Mouse (Mus musculus): ENCODE measurements at regions not wholly inside any gene's neighbourhood (a gene's known extent, or its start where the extent isn't known, plus 50 kb on each side); places are given as distances from the start of the nearest gene placed in this dataset.
A peak's percentile ranks its signal among the peaks of the same experiment; 100 is the strongest.

- TF ChIP-seq E2F4 (IDR thresholded peaks at IDR 0.05; ENCODE audit: insufficient read depth): no peak
- no peak for TF ChIP-seq TCF12 (IDR thresholded peaks at IDR 0.05; ENCODE audit: insufficient read depth, poor library complexity, severe bottlenecking)
- TF ChIP-seq USF1 (IDR thresholded peaks at IDR 0.05; ENCODE audit: low read depth): no peak
- no peak for TF ChIP-seq MYOG (IDR thresholded peaks at IDR 0.05; ENCODE audit: control insufficient read depth in 1 of 3, insufficient read depth in 1 of 3, insufficient read length in 2 of 3, low read depth in 2 of 3)
- no peak for TF ChIP-seq CEBPB (IDR thresholded peaks at IDR 0.05; ENCODE audit: insufficient read depth, poor library complexity, severe bottlenecking)
- no peak for TF ChIP-seq SRF (IDR thresholded peaks at IDR 0.05; ENCODE audit: control insufficient read depth, insufficient read length, low read depth)
- H3K79me2 ChIP-seq (ENCODE audit: control insufficient read depth, insufficient read depth): no peaks in the 10 kb centered on the region
- no peaks in the 10 kb centered on the region for H3K27me3 ChIP-seq (ENCODE audit: control insufficient read depth, insufficient read depth, insufficient read length)
- H3K4me2 ChIP-seq (ENCODE audit: low read depth): no peak overlapping the region
- H3K4me3 ChIP-seq: no peak overlapping the region
- no peaks in the 10 kb centered on the region for H3K36me3 ChIP-seq (ENCODE audit: control insufficient read depth, insufficient read depth)
- H3ac ChIP-seq (ENCODE audit: control insufficient read depth, insufficient read length): no peak overlapping the region
These were observed 127.4 kb downstream of the Zbtb18 start for GRCm38 (mm10) chr1:177569572-177569971.

- no peaks in the 10 kb centered on the region for H3K36me3 ChIP-seq (ENCODE audit: control insufficient read depth, insufficient read depth)
- H3ac ChIP-seq (ENCODE audit: control insufficient read depth, insufficient read length): no peak overlapping the region
- no peak overlapping the region for H3K4me2 ChIP-seq (ENCODE audit: low read depth)
- no peaks in the 10 kb centered on the region for H3K27me3 ChIP-seq (ENCODE audit: control insufficient read depth, insufficient read depth, insufficient read length)
- TF ChIP-seq E2F4 (IDR thresholded peaks at IDR 0.05; ENCODE audit: insufficient read depth) (no peak), MYOG (IDR thresholded peaks at IDR 0.05; ENCODE audit: control insufficient read depth in 1 of 3, insufficient read depth in 1 of 3, insufficient read length in 2 of 3, low read depth in 2 of 3) (no peak), MAX (IDR thresholded peaks at IDR 0.05; ENCODE audit: low read depth) (no peak), SRF (IDR thresholded peaks at IDR 0.05; ENCODE audit: control insufficient read depth, insufficient read length, low read depth) (no peak), TCF3 (IDR thresholded peaks at IDR 0.05; ENCODE audit: insufficient read length, low read depth) (no peak), TCF12 (IDR thresholded peaks at IDR 0.05; ENCODE audit: insufficient read depth, poor library complexity, severe bottlenecking) (no peak), POLR2A (IDR thresholded peaks at IDR 0.05; ENCODE audit: insufficient read length, low read depth) (no peak)
- H3K79me2 ChIP-seq (ENCODE audit: control insufficient read depth, insufficient read depth): no peaks in the 10 kb centered on the region
- H3K4me3 ChIP-seq: no peak overlapping the region
These were observed 131.0 kb downstream of the Zbtb18 start for GRCm38 (mm10) chr1:177573017-177573725.

- no peak for TF ChIP-seq MAX (IDR thresholded peaks at IDR 0.05; ENCODE audit: low read depth)
- TF ChIP-seq E2F4 (IDR thresholded peaks at IDR 0.05; ENCODE audit: insufficient read depth): no peak
- no peak for TF ChIP-seq MYOG (IDR thresholded peaks at IDR 0.05; ENCODE audit: control insufficient read depth in 1 of 3, insufficient read depth in 1 of 3, insufficient read length in 2 of 3, low read depth in 2 of 3)
- TF ChIP-seq POLR2AphosphoS2 (IDR thresholded peaks at IDR 0.05; ENCODE audit: insufficient read length, low read depth): no peak
- H3K36me3 ChIP-seq (ENCODE audit: control insufficient read depth, insufficient read depth): no peaks in the 10 kb centered on the region
- H3K4me2 ChIP-seq (ENCODE audit: low read depth): no peak overlapping the region
- no peak overlapping the region for H3K4me3 ChIP-seq
- H3ac ChIP-seq (ENCODE audit: control insufficient read depth, insufficient read length): no peak overlapping the region
- H3K27me3 ChIP-seq (ENCODE audit: control insufficient read depth, insufficient read depth, insufficient read length): no peaks in the 10 kb centered on the region
- no peaks in the 10 kb centered on the region for H3K79me2 ChIP-seq (ENCODE audit: control insufficient read depth, insufficient read depth)
These were observed 131.6 kb downstream of the Zbtb18 start for GRCm38 (mm10) chr1:177573781-177574180.

- Histone ChIP-seq H3K4me2 (ENCODE audit: low read depth) (no peak overlapping the region), H3K36me3 (ENCODE audit: control insufficient read depth, insufficient read depth) (no peaks in the 10 kb centered on the region), H3K27me3 (ENCODE audit: control insufficient read depth, insufficient read depth, insufficient read length) (no peaks in the 10 kb centered on the region), H3K4me3 (no peak overlapping the region), H3K79me2 (ENCODE audit: control insufficient read depth, insufficient read depth) (no peaks in the 10 kb centered on the region), H3ac (ENCODE audit: control insufficient read depth, insufficient read length) (no peak overlapping the region)
- no peak for TF ChIP-seq SRF (IDR thresholded peaks at IDR 0.05; ENCODE audit: control insufficient read depth, insufficient read length, low read depth)
- TF ChIP-seq POLR2AphosphoS2 (IDR thresholded peaks at IDR 0.05; ENCODE audit: insufficient read length, low read depth): no peak
- TF ChIP-seq CEBPB (IDR thresholded peaks at IDR 0.05; ENCODE audit: insufficient read depth, poor library complexity, severe bottlenecking): no peak
- no peak for TF ChIP-seq E2F4 (IDR thresholded peaks at IDR 0.05; ENCODE audit: insufficient read depth)
These were observed 132.2 kb downstream of the Zbtb18 start for GRCm38 (mm10) chr1:177574312-177574711.

- no peaks in the 10 kb centered on the region for H3K36me3 ChIP-seq (ENCODE audit: control insufficient read depth, insufficient read depth)
- TF ChIP-seq MYOD1 (IDR thresholded peaks at IDR 0.05; ENCODE audit: control insufficient read depth in 1 of 3, insufficient read length in 2 of 3, low read depth in 2 of 3): peak in 2 of 3 experiments; percentile 35 to 64
- no peak for TF ChIP-seq USF1 (IDR thresholded peaks at IDR 0.05; ENCODE audit: low read depth)
- peak in 1 of 3 experiments; percentile 13 for TF ChIP-seq MYOG (IDR thresholded peaks at IDR 0.05; ENCODE audit: control insufficient read depth in 1 of 3, insufficient read depth in 1 of 3, insufficient read length in 2 of 3, low read depth in 2 of 3)
- no peak overlapping the region for H3ac ChIP-seq (ENCODE audit: control insufficient read depth, insufficient read length)
- H3K4me2 ChIP-seq (ENCODE audit: low read depth): peak overlapping the region; percentile 25
- H3K79me2 ChIP-seq (ENCODE audit: control insufficient read depth, insufficient read depth): no peaks in the 10 kb centered on the region
- no peaks in the 10 kb centered on the region for H3K27me3 ChIP-seq (ENCODE audit: control insufficient read depth, insufficient read depth, insufficient read length)
- no peak overlapping the region for H3K4me3 ChIP-seq
These were observed 142.2 kb downstream of the Zbtb18 start for GRCm38 (mm10) chr1:177584302-177584886.

GRCm38 (mm10) chr1:177585320-177585719, 143.2 kb downstream of the Zbtb18 start:
- Histone ChIP-seq H3K27me3 (ENCODE audit: control insufficient read depth, insufficient read depth, insufficient read length) (no peaks in the 10 kb centered on the region), H3K4me3 (no peak overlapping the region), H3K79me2 (ENCODE audit: control insufficient read depth, insufficient read depth) (no peaks in the 10 kb centered on the region), H3K36me3 (ENCODE audit: control insufficient read depth, insufficient read depth) (no peaks in the 10 kb centered on the region), H3K4me2 (ENCODE audit: low read depth) (peak overlapping the region; percentile 25), H3ac (ENCODE audit: control insufficient read depth, insufficient read length) (no peak overlapping the region)
- TF ChIP-seq MYOD1 (IDR thresholded peaks at IDR 0.05; ENCODE audit: control insufficient read depth in 1 of 3, insufficient read length in 2 of 3, low read depth in 2 of 3) (peak in 2 of 3 experiments; percentile 38 to 63), SRF (IDR thresholded peaks at IDR 0.05; ENCODE audit: control insufficient read depth, insufficient read length, low read depth) (no peak), MYOG (IDR thresholded peaks at IDR 0.05; ENCODE audit: control insufficient read depth in 1 of 3, insufficient read depth in 1 of 3, insufficient read length in 2 of 3, low read depth in 2 of 3) (peak in 2 of 3 experiments; percentile 37 to 54), TCF3 (IDR thresholded peaks at IDR 0.05; ENCODE audit: insufficient read length, low read depth) (no peak), POLR2A (IDR thresholded peaks at IDR 0.05; ENCODE audit: insufficient read length, low read depth) (no peak), TCF12 (IDR thresholded peaks at IDR 0.05; ENCODE audit: insufficient read depth, poor library complexity, severe bottlenecking) (no peak), E2F4 (IDR thresholded peaks at IDR 0.05; ENCODE audit: insufficient read depth) (no peak)
